Mouse (Mus musculus): ENCODE measurements around the gene Nemp2. TPM values are rescaled to one million over a fixed set of nuclear protein-coding genes. Genes with fewer than 3 reads are reported as not detected.

Nemp2 gene
- 1 to 10 TPM in 1 of 4 experiments, under 1 TPM in 3; 0.71 to 1.3 (median 0.93) TPM for total RNA-seq (2022)

- peak; percentile 91 for DNase-seq (ENCODE audit: low spot score)
These were observed at the start of gene Nemp2 for GRCm38 (mm10) chr1:52630248-52630936. Nemp2 (plus strand) TSS chr1:52630703.

GRCm38 (mm10) chr1:52581744-52582143 lies 48.8 kb upstream of the Nemp2 start:
- DNase-seq (ENCODE audit: low spot score), result no peak

GRCm38 (mm10) chr1:52582866-52583265 lies 47.6 kb upstream of the Nemp2 start:
- no peak for DNase-seq (ENCODE audit: low spot score)

- DNase-seq (ENCODE audit: low spot score), result peak; percentile 19
These were observed 33.4 kb upstream of the Nemp2 start for GRCm38 (mm10) chr1:52596982-52597646.

GRCm38 (mm10) chr1:52597761-52598160 lies 32.7 kb upstream of the Nemp2 start:
- no peak for DNase-seq (ENCODE audit: low spot score)

GRCm38 (mm10) chr1:52598361-52598760 lies 32.1 kb upstream of the Nemp2 start:
- no peak for DNase-seq (ENCODE audit: low spot score)

- DNase-seq (ENCODE audit: low spot score), result no peak
These were observed 29.0 kb upstream of the Nemp2 start for GRCm38 (mm10) chr1:52601496-52601895.

GRCm38 (mm10) chr1:52607700-52608099 lies 22.8 kb upstream of the Nemp2 start:
- no peak for DNase-seq (ENCODE audit: low spot score)

- DNase-seq (ENCODE audit: low spot score), result no peak
These were observed 22.0 kb upstream of the Nemp2 start for GRCm38 (mm10) chr1:52608486-52608885.

GRCm38 (mm10) chr1:52618217-52618616 lies 12.3 kb upstream of the Nemp2 start:
- DNase-seq (ENCODE audit: low spot score), result peak; percentile 21

GRCm38 (mm10) chr1:52620442-52620841 lies 10.1 kb upstream of the Nemp2 start:
- no peak for DNase-seq (ENCODE audit: low spot score)

- no peak for DNase-seq (ENCODE audit: low spot score)
These were observed 415 bp downstream of the Nemp2 start for GRCm38 (mm10) chr1:52630937-52631299.

- DNase-seq (ENCODE audit: low spot score), result no peak
These were observed 1.1 kb downstream of the Nemp2 start for GRCm38 (mm10) chr1:52631570-52631969.

- no peak for DNase-seq (ENCODE audit: low spot score)
These were observed 3.7 kb downstream of the Nemp2 start for GRCm38 (mm10) chr1:52634251-52634650.

GRCm38 (mm10) chr1:52635932-52636331 lies 5.4 kb downstream of the Nemp2 start:
- DNase-seq (ENCODE audit: low spot score), result no peak

- DNase-seq (ENCODE audit: low spot score), result no peak
These were observed 7.6 kb downstream of the Nemp2 start for GRCm38 (mm10) chr1:52638101-52638500.

GRCm38 (mm10) chr1:52639090-52639489 lies 8.6 kb downstream of the Nemp2 start:
- DNase-seq (ENCODE audit: low spot score), result no peak

GRCm38 (mm10) chr1:52640266-52640665 lies 9.8 kb downstream of the Nemp2 start:
- DNase-seq (ENCODE audit: low spot score), result no peak

- DNase-seq (ENCODE audit: low spot score), result no peak
These were observed 10.2 kb downstream of the Nemp2 start for GRCm38 (mm10) chr1:52640736-52641135.

GRCm38 (mm10) chr1:52648153-52649027 lies 17.9 kb downstream of the Nemp2 start:
- peak; percentile 80 for DNase-seq (ENCODE audit: low spot score)

- DNase-seq (ENCODE audit: low spot score), result no peak
These were observed 19.6 kb downstream of the Nemp2 start for GRCm38 (mm10) chr1:52650066-52650465.

GRCm38 (mm10) chr1:52652601-52653253 lies 22.2 kb downstream of the Nemp2 start:
- no peak for DNase-seq (ENCODE audit: low spot score)
